Mouse (Mus musculus): ENCODE data around the gene Snx11. TPM values are rescaled to one million over a fixed set of nuclear protein-coding genes. Genes with fewer than 3 reads are reported as not detected.

Gene Snx11
- total and polyA plus RNA-seq, 2 experiments = 6.3 to 8.1 TPM

DNA sequence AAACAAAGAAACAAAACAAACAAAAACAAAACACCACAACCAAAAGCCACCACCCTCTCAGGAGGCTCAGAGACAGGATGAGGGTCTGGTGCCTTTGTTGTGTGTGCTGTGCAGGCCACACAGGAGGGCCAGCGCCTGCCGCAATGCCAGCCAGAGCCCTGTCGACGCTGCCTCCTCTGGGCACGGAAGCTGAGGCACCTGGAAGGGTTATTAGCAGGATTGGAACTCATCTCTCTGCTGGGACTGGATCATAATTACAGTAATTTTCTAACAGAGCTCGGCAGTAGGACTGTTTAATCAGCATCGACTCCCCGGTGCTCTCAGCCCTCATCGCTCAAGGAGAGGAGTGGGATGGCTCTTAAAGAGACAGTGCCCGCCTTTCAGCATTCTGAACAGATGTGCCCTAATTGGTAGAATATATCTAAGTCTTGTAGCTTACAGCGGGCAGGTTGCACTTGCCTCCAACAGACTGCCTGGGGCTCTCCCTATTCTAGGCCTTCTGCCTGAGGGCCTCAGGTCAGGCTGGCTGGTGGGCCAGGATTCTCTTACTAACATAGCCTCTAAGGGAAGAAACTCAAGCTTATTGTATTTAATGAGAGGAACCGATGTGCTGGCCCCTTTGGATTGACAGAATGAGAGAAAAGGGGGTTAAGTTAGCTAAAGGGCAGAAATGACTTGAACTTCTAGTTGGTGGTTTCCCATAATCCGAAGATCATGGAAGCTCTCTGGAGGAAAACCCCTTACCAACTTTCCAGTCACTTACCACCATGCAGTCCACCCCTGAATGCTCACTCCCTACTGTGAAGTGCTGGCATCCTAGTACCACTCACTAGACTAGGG is 12.6 kb downstream of the Snx11 start:
- 71% methylated on average over 13 of the region's 13 CpGs for WGBS

GRCm38 (mm10) chr11:96762742-96763470 is 14.5 kb downstream of the Snx11 start:
- no peak for TF ChIP-seq CTCF (IDR thresholded peaks at IDR 0.05; ENCODE audit: low read depth, low read length)
- WGBS = 71% methylated on average over 15 of the region's 15 CpGs
- Histone ChIP-seq H3K27ac (replicated peaks; ENCODE audit: insufficient read depth, low read depth, low read length) (no peak overlapping the region), H3K36me3 (ENCODE audit: control insufficient read depth, insufficient read depth, low read length) (peaks cover 2% of the 10 kb centered on the region; the same call in 1 of the 2 replicates), H3K79me2 (ENCODE audit: control insufficient read depth, insufficient read depth, low read length) (no peaks in the 10 kb centered on the region), H3K27me3 (ENCODE audit: control insufficient read depth, insufficient read depth, low read length) (no peaks in the 10 kb centered on the region), H3K9ac (ENCODE audit: low read depth, low read length) (no peak overlapping the region), H3K4me3 (ENCODE audit: insufficient read depth, low read depth, low read length) (no peak overlapping the region), H3K4me1 (ENCODE audit: control insufficient read depth, insufficient read depth, low read length) (no peaks in the 10 kb centered on the region)
- no peak for DNase-seq (ENCODE audit: extremely low read depth, low read depth, low spot score)

More for the DNA sequence above, 12.6 kb downstream of the Snx11 start:
- Histone ChIP-seq H3K4me3 (ENCODE audit: insufficient read depth, low read depth, low read length) (no peak overlapping the region), H3K4me1 (ENCODE audit: control insufficient read depth, insufficient read depth, low read length) (no peaks in the 10 kb centered on the region), H3K36me3 (ENCODE audit: control insufficient read depth, insufficient read depth, low read length) (peaks cover 7% of the 10 kb centered on the region; the same call in 1 of the 2 replicates), H3K79me2 (ENCODE audit: control insufficient read depth, insufficient read depth, low read length) (no peaks in the 10 kb centered on the region), H3K9ac (ENCODE audit: low read depth, low read length) (no peak overlapping the region), H3K27me3 (ENCODE audit: control insufficient read depth, insufficient read depth, low read length) (no peaks in the 10 kb centered on the region), H3K27ac (replicated peaks; ENCODE audit: insufficient read depth, low read depth, low read length) (peak overlapping the region; percentile 8)
- TF ChIP-seq CTCF (IDR thresholded peaks at IDR 0.05; ENCODE audit: low read depth, low read length) (no peak), POLR2A (IDR thresholded peaks at IDR 0.05; ENCODE audit: extremely low read depth, insufficient read depth, low read length) (no peak)
- no peak for DNase-seq (ENCODE audit: extremely low read depth, low read depth, low spot score)

GRCm38 (mm10) chr11:96761984-96762383 is 15.4 kb downstream of the Snx11 start:
- no peak for DNase-seq (ENCODE audit: extremely low read depth, low read depth, low spot score)
- no peaks in the 10 kb centered on the region for H3K36me3 ChIP-seq (ENCODE audit: control insufficient read depth, insufficient read depth, low read length)
- TF ChIP-seq CTCF (IDR thresholded peaks at IDR 0.05; ENCODE audit: low read depth, low read length) (no peak), POLR2A (IDR thresholded peaks at IDR 0.05; ENCODE audit: extremely low read depth, insufficient read depth, low read length) (no peak)

GRCm38 (mm10) chr11:96760042-96760441 is 17.3 kb downstream of the Snx11 start:
- WGBS = 46% methylated on average over 3 of the region's 3 CpGs
- no peaks in the 10 kb centered on the region for H3K36me3 ChIP-seq (ENCODE audit: control insufficient read depth, insufficient read depth, low read length)
- peak; percentile 55 for DNase-seq (ENCODE audit: extremely low read depth, low read depth, low spot score)
- H3K79me2 ChIP-seq (ENCODE audit: control insufficient read depth, insufficient read depth, low read length) = no peaks in the 10 kb centered on the region
- TF ChIP-seq CTCF (IDR thresholded peaks at IDR 0.05; ENCODE audit: low read depth, low read length) (peak; percentile 52), POLR2A (IDR thresholded peaks at IDR 0.05; ENCODE audit: extremely low read depth, insufficient read depth, low read length) (no peak)
- no peak overlapping the region for H3K4me3 ChIP-seq (ENCODE audit: insufficient read depth, low read depth, low read length)
- no peaks in the 10 kb centered on the region; the same call in 1 of the 2 replicates for H3K27me3 ChIP-seq (ENCODE audit: control insufficient read depth, insufficient read depth, low read length)
- H3K27ac ChIP-seq (replicated peaks; ENCODE audit: insufficient read depth, low read depth, low read length) = no peak overlapping the region
- no peak overlapping the region for H3K9ac ChIP-seq (ENCODE audit: low read depth, low read length)
- H3K4me1 ChIP-seq (ENCODE audit: control insufficient read depth, insufficient read depth, low read length) = no peaks in the 10 kb centered on the region

More at GRCm38 (mm10) chr11:96761984-96762383, 15.4 kb downstream of the Snx11 start:
- Histone ChIP-seq H3K27ac (replicated peaks; ENCODE audit: insufficient read depth, low read depth, low read length) (no peak overlapping the region), H3K4me1 (ENCODE audit: control insufficient read depth, insufficient read depth, low read length) (no peaks in the 10 kb centered on the region), H3K9ac (ENCODE audit: low read depth, low read length) (no peak overlapping the region), H3K27me3 (ENCODE audit: control insufficient read depth, insufficient read depth, low read length) (no peaks in the 10 kb centered on the region; the same call in 1 of the 2 replicates), H3K4me3 (ENCODE audit: insufficient read depth, low read depth, low read length) (no peak overlapping the region), H3K79me2 (ENCODE audit: control insufficient read depth, insufficient read depth, low read length) (no peaks in the 10 kb centered on the region)
- WGBS = 72% methylated on average over 7 of the region's 7 CpGs

- TF ChIP-seq POLR2A (IDR thresholded peaks at IDR 0.05; ENCODE audit: extremely low read depth, insufficient read depth, low read length) (no peak), CTCF (IDR thresholded peaks at IDR 0.05; ENCODE audit: low read depth, low read length) (no peak)
Measured at GRCm38 (mm10) chr11:96758402-96758801, 19.0 kb downstream of the Snx11 start.

More at GRCm38 (mm10) chr11:96758402-96758801, 19.0 kb downstream of the Snx11 start:
- DNase-seq (ENCODE audit: extremely low read depth, low read depth, low spot score) = no peak
- WGBS = 58% methylated on average over 5 of the region's 5 CpGs
- no peaks in the 10 kb centered on the region for H3K36me3 ChIP-seq (ENCODE audit: control insufficient read depth, insufficient read depth, low read length)
- no peaks in the 10 kb centered on the region; the same call in 1 of the 2 replicates for H3K27me3 ChIP-seq (ENCODE audit: control insufficient read depth, insufficient read depth, low read length)
- no peak overlapping the region for H3K27ac ChIP-seq (replicated peaks; ENCODE audit: insufficient read depth, low read depth, low read length)
- H3K4me3 ChIP-seq (ENCODE audit: insufficient read depth, low read depth, low read length) = no peak overlapping the region
- H3K79me2 ChIP-seq (ENCODE audit: control insufficient read depth, insufficient read depth, low read length) = no peaks in the 10 kb centered on the region
- no peaks in the 10 kb centered on the region for H3K4me1 ChIP-seq (ENCODE audit: control insufficient read depth, insufficient read depth, low read length)
- no peak overlapping the region for H3K9ac ChIP-seq (ENCODE audit: low read depth, low read length)

Data from liver, adult 2 months (tissue).